Mouse (Mus musculus): ENCODE data around the gene Mvp. TPM values are rescaled to one million over a fixed set of nuclear protein-coding genes. Genes with fewer than 3 reads are reported as not detected.
A peak's percentile ranks its signal among the peaks of the same experiment; 100 is the strongest.

Gene Mvp
- total and polyA plus RNA-seq, 2 experiments from 2014 or later, result 3.3 to 6.9 TPM

GRCm38 (mm10) chr7:127023272-127023691, 8.9 kb upstream of the Mvp start:
- Histone ChIP-seq H3K27ac (ENCODE audit: low read depth, low read length) (no peak overlapping the region), H3K36me3 (ENCODE audit: insufficient read depth) (peaks cover 17% of the 10 kb centered on the region), H3K4me2 (ENCODE audit: low read depth) (peak overlapping the region; percentile 87), H3K27me3 (ENCODE audit: insufficient read depth, low read length) (no peaks in the 10 kb centered on the region), H3K9me3 (ENCODE audit: low read length) (no peaks in the 10 kb centered on the region), H3K9ac (no peak overlapping the region), H3K4me1 (ENCODE audit: insufficient read depth) (peaks cover 50% of the 10 kb centered on the region), H3K4me3 (ENCODE audit: low read depth, low read length) (no peak overlapping the region)
- TF ChIP-seq CTCF (IDR thresholded peaks at IDR 0.05; ENCODE audit: low read depth), result no peak
- ATAC-seq (no peak), DNase-seq (no peak)
- 70% methylated on average over 13 of the region's 13 CpGs for whole genome bisulfite sequencing

- ATAC-seq (no peak), DNase-seq (no peak)
- Histone ChIP-seq H3K36me3 (ENCODE audit: insufficient read depth) (peaks cover 17% of the 10 kb centered on the region), H3K4me3 (ENCODE audit: low read depth, low read length) (no peak overlapping the region), H3K27ac (ENCODE audit: low read depth, low read length) (no peak overlapping the region), H3K4me1 (ENCODE audit: insufficient read depth) (peaks cover 50% of the 10 kb centered on the region), H3K4me2 (ENCODE audit: low read depth) (peak overlapping the region; percentile 87; the same call in 1 of the 2 replicates), H3K27me3 (ENCODE audit: insufficient read depth, low read length) (no peaks in the 10 kb centered on the region), H3K9me3 (ENCODE audit: low read length) (no peaks in the 10 kb centered on the region), H3K9ac (no peak overlapping the region)
- 69% methylated on average over 7 of the region's 7 CpGs for WGBS
- TF ChIP-seq CTCF (IDR thresholded peaks at IDR 0.05; ENCODE audit: low read depth), result no peak
Observed at GRCm38 (mm10) chr7:127022528-127023271, 8.3 kb upstream of the Mvp start.

- peak overlapping the region; percentile 71 for H3K9ac ChIP-seq
- peak overlapping the region; percentile 88 for H3K4me2 ChIP-seq (ENCODE audit: low read depth)
- TF ChIP-seq CTCF (IDR thresholded peaks at IDR 0.05; ENCODE audit: low read depth), result 0 out of 2 replicates have a peak, but pooled peaks have one; percentile 0
- ATAC-seq (no peak), DNase-seq (peak; percentile 59)
- 32% methylated on average over 5 of the region's 5 CpGs for WGBS
- no peaks in the 10 kb centered on the region for H3K27me3 ChIP-seq (ENCODE audit: insufficient read depth, low read length)
- peak overlapping the region; percentile 46 for H3K4me3 ChIP-seq (ENCODE audit: low read depth, low read length)
- H3K4me1 ChIP-seq (ENCODE audit: insufficient read depth), result peaks cover 50% of the 10 kb centered on the region
- H3K36me3 ChIP-seq (ENCODE audit: insufficient read depth), result peaks cover 17% of the 10 kb centered on the region
- H3K27ac ChIP-seq (ENCODE audit: low read depth, low read length), result peak overlapping the region; percentile 86
- H3K9me3 ChIP-seq (ENCODE audit: low read length), result no peaks in the 10 kb centered on the region
Observed at GRCm38 (mm10) chr7:127021563-127022527, 7.4 kb upstream of the Mvp start.

GRCm38 (mm10) chr7:127020901-127021562, 6.6 kb upstream of the Mvp start, which contains the start of the genes Gm42742 and Prrt2:
Gm42742 (minus strand) TSS chr7:127021097.
Prrt2 (minus strand) TSS chr7:127021211.
- TF ChIP-seq CTCF (IDR thresholded peaks at IDR 0.05; ENCODE audit: low read depth), result 0 out of 2 replicates have a peak, but pooled peaks have one; percentile 1
- Histone ChIP-seq H3K36me3 (ENCODE audit: insufficient read depth) (peaks cover 17% of the 10 kb centered on the region), H3K9ac (peak within 1 kb of the TSS; percentile 71), H3K4me3 (ENCODE audit: low read depth, low read length) (peak within 1 kb of the TSS; percentile 46), H3K4me2 (ENCODE audit: low read depth) (peak within 1 kb of the TSS; percentile 88), H3K27ac (ENCODE audit: low read depth, low read length) (peak within 1 kb of the TSS; percentile 86), H3K9me3 (ENCODE audit: low read length) (no peaks in the 10 kb centered on the region), H3K27me3 (ENCODE audit: insufficient read depth, low read length) (no peaks in the 10 kb centered on the region), H3K4me1 (ENCODE audit: insufficient read depth) (peaks cover 51% of the 10 kb centered on the region)
- peak; percentile 30 for ATAC-seq
- DNase-seq, result peak; percentile 73
- WGBS, result 3% methylated on average over 34 of the region's 37 CpGs

- ATAC-seq, result no peak
- no peak for TF ChIP-seq CTCF (IDR thresholded peaks at IDR 0.05; ENCODE audit: low read depth)
Observed at GRCm38 (mm10) chr7:127020491-127020890, 6.1 kb upstream of the Mvp start.

GRCm38 (mm10) chr7:127020031-127020430, 5.6 kb upstream of the Mvp start:
- Histone ChIP-seq H3K36me3 (ENCODE audit: insufficient read depth) (peaks cover 19% of the 10 kb centered on the region), H3K4me1 (ENCODE audit: insufficient read depth) (peaks cover 56% of the 10 kb centered on the region), H3K4me2 (ENCODE audit: low read depth) (peak overlapping the region; percentile 88), H3K27me3 (ENCODE audit: insufficient read depth, low read length) (no peaks in the 10 kb centered on the region), H3K27ac (ENCODE audit: low read depth, low read length) (peak overlapping the region; percentile 86), H3K9ac (peak overlapping the region; percentile 71), H3K4me3 (ENCODE audit: low read depth, low read length) (peak overlapping the region; percentile 46), H3K9me3 (ENCODE audit: low read length) (no peaks in the 10 kb centered on the region)
- no peak for TF ChIP-seq CTCF (IDR thresholded peaks at IDR 0.05; ENCODE audit: low read depth)
- DNase-seq (peak; percentile 24), ATAC-seq (no peak)
- 40% methylated on average over 3 of the region's 3 CpGs for WGBS

More at GRCm38 (mm10) chr7:127020491-127020890, 6.1 kb upstream of the Mvp start:
- WGBS, result 12% methylated on average over 5 of the region's 5 CpGs
- Histone ChIP-seq H3K9ac (peak overlapping the region; percentile 71), H3K27ac (ENCODE audit: low read depth, low read length) (peak overlapping the region; percentile 86), H3K36me3 (ENCODE audit: insufficient read depth) (peaks cover 17% of the 10 kb centered on the region), H3K4me3 (ENCODE audit: low read depth, low read length) (peak overlapping the region; percentile 46), H3K9me3 (ENCODE audit: low read length) (no peaks in the 10 kb centered on the region), H3K4me2 (ENCODE audit: low read depth) (peak overlapping the region; percentile 88), H3K27me3 (ENCODE audit: insufficient read depth, low read length) (no peaks in the 10 kb centered on the region), H3K4me1 (ENCODE audit: insufficient read depth) (peaks cover 56% of the 10 kb centered on the region)
- DNase-seq, result no peak

All from forebrain, postnatal 0 days (tissue).